Mouse (Mus musculus) thymus, postnatal 25 days (tissue): ENCODE measurements at regions not wholly inside any gene's neighbourhood (a gene's known extent, or its start where the extent isn't known, plus 50 kb on each side); places are given as distances from the start of the nearest gene placed in this dataset.
"Not testable (repeated sequence)": the region's sequence is repeated elsewhere in the genome, so short reads cannot be mapped to it uniquely, and the experiment has no call there.

Experiments
- DNase-seq: peaks from one replicate; pipeline ENCODE4 v3.0.0; 2022

- no peak for DNase-seq
Measured at GRCm38 (mm10) chr15:52406156-52406885, 1478.4 kb upstream of the Gm7489 start.

GRCm38 (mm10) chr15:52412869-52413771 lies 1471.6 kb upstream of the Gm7489 start:
- no peak for DNase-seq

- DNase-seq, result no peak
Measured at GRCm38 (mm10) chr15:52425976-52426375, 1458.7 kb upstream of the Gm7489 start.

GRCm38 (mm10) chr15:52430491-52431158 lies 1454.1 kb upstream of the Gm7489 start:
- no peak for DNase-seq

- DNase-seq, result no peak
Measured at GRCm38 (mm10) chr15:52433639-52434038, 1451.1 kb upstream of the Gm7489 start.

GRCm38 (mm10) chr15:52438403-52438802 lies 1446.3 kb upstream of the Gm7489 start:
- no peak for DNase-seq

GRCm38 (mm10) chr15:52458782-52459181 lies 1425.9 kb upstream of the Gm7489 start:
- peak; percentile 50 for DNase-seq

GRCm38 (mm10) chr15:52459315-52459714 lies 1425.4 kb upstream of the Gm7489 start:
- no peak for DNase-seq

GRCm38 (mm10) chr15:52464226-52465138 lies 1420.2 kb upstream of the Gm7489 start:
- DNase-seq, result no peak

GRCm38 (mm10) chr15:52478124-52478523 lies 1406.6 kb upstream of the Gm7489 start:
- DNase-seq, result not testable (repeated sequence)

GRCm38 (mm10) chr15:52480834-52481233 lies 1403.9 kb upstream of the Gm7489 start:
- no peak for DNase-seq

- no peak for DNase-seq
Measured at GRCm38 (mm10) chr15:52483598-52484165, 1401.0 kb upstream of the Gm7489 start.

GRCm38 (mm10) chr15:52484276-52484675 lies 1400.4 kb upstream of the Gm7489 start:
- DNase-seq, result no peak

GRCm38 (mm10) chr15:52505278-52505831 lies 1379.4 kb upstream of the Gm7489 start:
- no peak for DNase-seq

GRCm38 (mm10) chr15:52506930-52507329 lies 1377.8 kb upstream of the Gm7489 start:
- DNase-seq, result peak; percentile 33

GRCm38 (mm10) chr15:52508609-52509008 lies 1376.1 kb upstream of the Gm7489 start:
- DNase-seq, result no peak

- DNase-seq, result no peak
Measured at GRCm38 (mm10) chr15:52510137-52510536, 1374.6 kb upstream of the Gm7489 start.

- DNase-seq, result no peak
Measured at GRCm38 (mm10) chr15:52536594-52536993, 1348.1 kb upstream of the Gm7489 start.

GRCm38 (mm10) chr15:52558682-52559081 lies 1326.0 kb upstream of the Gm7489 start:
- no peak for DNase-seq

GRCm38 (mm10) chr15:52564078-52564477 lies 1320.6 kb upstream of the Gm7489 start:
- no peak for DNase-seq

- no peak for DNase-seq
Measured at GRCm38 (mm10) chr15:52565449-52565851, 1319.3 kb upstream of the Gm7489 start.

- no peak for DNase-seq
Measured at GRCm38 (mm10) chr15:52570256-52570655, 1314.5 kb upstream of the Gm7489 start.
